Mouse (Mus musculus) frontal cortex, postnatal 10 days (tissue): ENCODE results near the gene Lifr.

Source experiments
- DNase-seq, 2 experiments: peaks; one replicate each; pipeline ENCODE4 v3.0.0; 2022; ENCODE audit warnings: low spot score in 2 of 2, mixed read lengths in 1 of 2

Gene Lifr

GRCm38 (mm10) chr15:7090211-7090765 lies at the start of gene Lifr:
Gene Lifr (plus strand): TSS chr15:7090614.
- DNase-seq, result no peak

GRCm38 (mm10) chr15:7044081-7044749 lies 46.2 kb upstream of the Lifr start:
- no peak for DNase-seq

- DNase-seq, result no peak
Measured at GRCm38 (mm10) chr15:7045056-7045455, 45.4 kb upstream of the Lifr start.

GRCm38 (mm10) chr15:7047931-7048330 lies 42.5 kb upstream of the Lifr start:
- DNase-seq, result no peak

GRCm38 (mm10) chr15:7048916-7049315 lies 41.5 kb upstream of the Lifr start:
- DNase-seq, result no peak

- DNase-seq, result no peak
Measured at GRCm38 (mm10) chr15:7051666-7052065, 38.7 kb upstream of the Lifr start.

- no peak for DNase-seq
Measured at GRCm38 (mm10) chr15:7052117-7052516, 38.3 kb upstream of the Lifr start.

- DNase-seq, result no peak
Measured at GRCm38 (mm10) chr15:7056851-7057250, 33.6 kb upstream of the Lifr start.

- no peak for DNase-seq
Measured at GRCm38 (mm10) chr15:7060522-7060921, 29.9 kb upstream of the Lifr start.

- DNase-seq, result no peak
Measured at GRCm38 (mm10) chr15:7061995-7062697, 28.3 kb upstream of the Lifr start.

- DNase-seq, result no peak
Measured at GRCm38 (mm10) chr15:7062698-7063009, 27.8 kb upstream of the Lifr start.

GRCm38 (mm10) chr15:7063521-7064240 lies 26.7 kb upstream of the Lifr start:
- DNase-seq, result no peak

GRCm38 (mm10) chr15:7064992-7065523 lies 25.4 kb upstream of the Lifr start:
- DNase-seq, result no peak

GRCm38 (mm10) chr15:7065624-7066023 lies 24.8 kb upstream of the Lifr start:
- DNase-seq, result no peak

- DNase-seq, result no peak
Measured at GRCm38 (mm10) chr15:7066752-7067151, 23.7 kb upstream of the Lifr start.

GRCm38 (mm10) chr15:7069374-7069773 lies 21.0 kb upstream of the Lifr start:
- DNase-seq, result no peak

GRCm38 (mm10) chr15:7070199-7070794 lies 20.1 kb upstream of the Lifr start:
- DNase-seq, result no peak

- no peak for DNase-seq
Measured at GRCm38 (mm10) chr15:7073269-7073668, 17.1 kb upstream of the Lifr start.

- no peak for DNase-seq
Measured at GRCm38 (mm10) chr15:7075185-7075584, 15.2 kb upstream of the Lifr start.

GRCm38 (mm10) chr15:7078356-7078755 lies 12.1 kb upstream of the Lifr start:
- DNase-seq, result no peak

- no peak for DNase-seq
Measured at GRCm38 (mm10) chr15:7079631-7080337, 10.6 kb upstream of the Lifr start.
